20 mouse cellular contexts compared by ENCODE assay signal in genomic region chr12:4783598-4783997, GRCm38 (mm10). TPM values are rescaled to one million over a fixed set of nuclear protein-coding genes. Genes with fewer than 3 reads are reported as not detected.
DNase-seq lines count a peak whose midpoint lies in the region; ATAC-seq lines count a peak whose summit lies in the region.
"Had no signal": no experiment of that assay in that cellular context is flagged by ENCODE, and none has a peak within 500 bp of the region (broad histone marks: within the 10 kb centered on the region; RNA-seq: fewer than 3 reads in every experiment).

No protein-coding gene starts in this region.

- peak; percentile 22 for DNase-seq in kidney, adult 18-20 months
- peak; percentile 56 to 63 for DNase-seq in kidney, postnatal 36 days
- peak; percentile 34 to 48 for DNase-seq in thymus, postnatal 36 days
- DNase-seq in T-cell, adult 2 months (ENCODE audit: low spot score): no peak
- DNase-seq in spleen, adult 18-20 months: no peak
- DNase-seq: adrenal gland, postnatal 10 days; cerebellum, postnatal 10 days; gastrocnemius, postnatal 36 days; heart, postnatal 14 days had no signal

- WGBS in kidney, embryonic 14.5 days: 13% methylated on average over 5 of the region's 5 CpGs
- WGBS in midbrain, embryonic 13.5 days: 48% methylated on average over 5 of the region's 5 CpGs

- no peaks in the 10 kb centered on the region for H3K36me3 ChIP-seq in kidney, embryonic 14.5 days (ENCODE audit: control insufficient read depth, insufficient read depth, low read length)
- no peaks in the 10 kb centered on the region for H3K36me3 ChIP-seq in midbrain, embryonic 13.5 days
- H3K36me3 ChIP-seq: embryonic facial prominence, embryonic 13.5 days; forebrain, embryonic 15.5 days; hindbrain, embryonic 12.5 days; limb, embryonic 13.5 days; midbrain, embryonic 12.5 days; stomach, embryonic 15.5 days had no signal

- no peak overlapping the region for H3K4me2 ChIP-seq in kidney, embryonic 14.5 days (replicated peaks; ENCODE audit: low read depth, low read length)
- no peak overlapping the region for H3K4me2 ChIP-seq in midbrain, embryonic 13.5 days (replicated peaks)
- H3K4me2 ChIP-seq: embryonic facial prominence, embryonic 13.5 days; forebrain, embryonic 15.5 days; hindbrain, embryonic 12.5 days; limb, embryonic 13.5 days; midbrain, embryonic 12.5 days; stomach, embryonic 15.5 days had no signal

- no peaks in the 10 kb centered on the region for H3K27me3 ChIP-seq in kidney, embryonic 14.5 days (ENCODE audit: control insufficient read depth, insufficient read depth, low read length)
- no peaks in the 10 kb centered on the region for H3K27me3 ChIP-seq in midbrain, embryonic 13.5 days
- H3K27me3 ChIP-seq: embryonic facial prominence, embryonic 13.5 days; forebrain, embryonic 15.5 days; hindbrain, embryonic 12.5 days; limb, embryonic 13.5 days; midbrain, embryonic 12.5 days; stomach, embryonic 15.5 days had no signal

- no peak overlapping the region for H3K4me3 ChIP-seq in kidney, embryonic 14.5 days (ENCODE audit: low read length)
- no peak overlapping the region for H3K4me3 ChIP-seq in midbrain, embryonic 13.5 days (replicated peaks)
- H3K4me3 ChIP-seq: embryonic facial prominence, embryonic 13.5 days; forebrain, embryonic 15.5 days; hindbrain, embryonic 12.5 days; limb, embryonic 13.5 days; midbrain, embryonic 12.5 days; stomach, embryonic 15.5 days had no signal

- H3K27ac ChIP-seq in kidney, embryonic 14.5 days (ENCODE audit: low read depth, low read length): no peak overlapping the region
- H3K27ac ChIP-seq in midbrain, embryonic 13.5 days: no peak overlapping the region
- H3K27ac ChIP-seq: embryonic facial prominence, embryonic 13.5 days; forebrain, embryonic 15.5 days; hindbrain, embryonic 12.5 days; limb, embryonic 13.5 days; liver, embryonic 14.5 days; macrophage; midbrain, embryonic 12.5 days; stomach, embryonic 15.5 days had no signal

- H3K9me3 ChIP-seq in kidney, embryonic 14.5 days (ENCODE audit: control insufficient read depth, low read length): no peaks in the 10 kb centered on the region
- H3K9me3 ChIP-seq in midbrain, embryonic 13.5 days: no peaks in the 10 kb centered on the region
- H3K9me3 ChIP-seq: embryonic facial prominence, embryonic 13.5 days; forebrain, embryonic 15.5 days; hindbrain, embryonic 12.5 days; limb, embryonic 13.5 days; midbrain, embryonic 12.5 days; stomach, embryonic 15.5 days had no signal

- peak; percentile 99 for ATAC-seq in kidney, embryonic 14.5 days (ENCODE audit: low FRiP score, low TSS enrichment)
- ATAC-seq in midbrain, embryonic 13.5 days: no peak
- ATAC-seq: forebrain, embryonic 15.5 days; inflammation-experienced regulatory T-cells, adult 6 months had no signal

- H3K4me1 ChIP-seq in kidney, embryonic 14.5 days (ENCODE audit: control insufficient read depth, insufficient read depth, low read length): no peaks in the 10 kb centered on the region
- no peaks in the 10 kb centered on the region for H3K4me1 ChIP-seq in midbrain, embryonic 13.5 days (replicated peaks)
- H3K4me1 ChIP-seq: embryonic facial prominence, embryonic 13.5 days; forebrain, embryonic 15.5 days; hindbrain, embryonic 12.5 days; limb, embryonic 13.5 days; midbrain, embryonic 12.5 days; stomach, embryonic 15.5 days had no signal

- H3K9ac ChIP-seq in kidney, embryonic 14.5 days (ENCODE audit: low read depth, low read length): no peak overlapping the region
- no peak overlapping the region for H3K9ac ChIP-seq in midbrain, embryonic 13.5 days (replicated peaks)
- H3K9ac ChIP-seq: embryonic facial prominence, embryonic 13.5 days; forebrain, embryonic 15.5 days; hindbrain, embryonic 12.5 days; limb, embryonic 13.5 days; liver, embryonic 14.5 days; midbrain, embryonic 12.5 days; stomach, embryonic 15.5 days had no signal

RNA-seq across cellular contexts. Expression of gene Fam228b, which starts 14.5 kb away (rescaled TPM):
- 1.7 and 5.0 TPM in 2 replicates for polyA plus RNA-seq in kidney, embryonic 14.5 days (2014; fragmentation: Nextera tagmentation; extraction: Ambion mirVana)
- 4.9 and 5.6 TPM in 2 replicates for polyA plus RNA-seq in midbrain, embryonic 13.5 days (2015; fragmentation: Nextera tagmentation; extraction: Ambion mirVana)

RNA-seq across cellular contexts. Expression of gene Pfn4, which starts 14.8 kb away (rescaled TPM):
- polyA plus RNA-seq in kidney, embryonic 14.5 days (2014; fragmentation: Nextera tagmentation; extraction: Ambion mirVana): 2.3 and 3.4 TPM in 2 replicates
- 9.1 and 10.2 TPM in 2 replicates for polyA plus RNA-seq in midbrain, embryonic 13.5 days (2015; fragmentation: Nextera tagmentation; extraction: Ambion mirVana)
- polyA plus RNA-seq: inflammation-experienced regulatory T-cells, adult 6 months; macrophage had no signal

RNA-seq across cellular contexts. Expression of gene Sf3b6, which starts 33.7 kb away (rescaled TPM):
- 306 and 426 TPM in 2 replicates for polyA plus RNA-seq in kidney, embryonic 14.5 days (2014; fragmentation: Nextera tagmentation; extraction: Ambion mirVana)
- polyA plus RNA-seq in midbrain, embryonic 13.5 days (2015; fragmentation: Nextera tagmentation; extraction: Ambion mirVana): 302 and 303 TPM in 2 replicates

RNA-seq across cellular contexts. Expression of gene Fam228a, which starts 45.4 kb away (rescaled TPM):
- 0.50 and 0.73 TPM in 2 replicates for polyA plus RNA-seq in kidney, embryonic 14.5 days (2014; fragmentation: Nextera tagmentation; extraction: Ambion mirVana)
- 0.52 and 1.0 TPM in 2 replicates for polyA plus RNA-seq in midbrain, embryonic 13.5 days (2015; fragmentation: Nextera tagmentation; extraction: Ambion mirVana)
- polyA plus RNA-seq: macrophage had no signal

RNA-seq across cellular contexts. Expression of gene Fkbp1b, which starts 57.8 kb away (rescaled TPM):
- polyA plus RNA-seq in kidney, embryonic 14.5 days (2014; fragmentation: Nextera tagmentation; extraction: Ambion mirVana): 6.5 and 7.8 TPM in 2 replicates
- polyA plus RNA-seq in midbrain, embryonic 13.5 days (2015; fragmentation: Nextera tagmentation; extraction: Ambion mirVana): 18.3 and 20.7 TPM in 2 replicates

Comparison
In these comparisons a context has a peak if more than half of its experiments do, and no peak if none do; other contexts are left out.
1. DNase-seq: peak in kidney, adult 18-20 months (single experiment), kidney, postnatal 36 days (2 of 2) and thymus, postnatal 36 days (2 of 2); none in T-cell, adult 2 months (single experiment) and spleen, adult 18-20 months (0 of 2).